Mouse (Mus musculus) heart, postnatal 0 days (tissue): ENCODE results near the gene Ier2.

Experiments
- CTCF ChIP-seq: IDR thresholded peaks from 2 replicates; pipeline ENCODE4 v1.5.1; 2016; ENCODE audit warnings: antibody characterized with exemption, control low read depth, low read depth
- EP300 ChIP-seq: IDR thresholded peaks from 2 replicates; pipeline ENCODE4 v1.6.1; 2016; ENCODE audit warnings: antibody characterized with exemption, low read depth

DNA sequence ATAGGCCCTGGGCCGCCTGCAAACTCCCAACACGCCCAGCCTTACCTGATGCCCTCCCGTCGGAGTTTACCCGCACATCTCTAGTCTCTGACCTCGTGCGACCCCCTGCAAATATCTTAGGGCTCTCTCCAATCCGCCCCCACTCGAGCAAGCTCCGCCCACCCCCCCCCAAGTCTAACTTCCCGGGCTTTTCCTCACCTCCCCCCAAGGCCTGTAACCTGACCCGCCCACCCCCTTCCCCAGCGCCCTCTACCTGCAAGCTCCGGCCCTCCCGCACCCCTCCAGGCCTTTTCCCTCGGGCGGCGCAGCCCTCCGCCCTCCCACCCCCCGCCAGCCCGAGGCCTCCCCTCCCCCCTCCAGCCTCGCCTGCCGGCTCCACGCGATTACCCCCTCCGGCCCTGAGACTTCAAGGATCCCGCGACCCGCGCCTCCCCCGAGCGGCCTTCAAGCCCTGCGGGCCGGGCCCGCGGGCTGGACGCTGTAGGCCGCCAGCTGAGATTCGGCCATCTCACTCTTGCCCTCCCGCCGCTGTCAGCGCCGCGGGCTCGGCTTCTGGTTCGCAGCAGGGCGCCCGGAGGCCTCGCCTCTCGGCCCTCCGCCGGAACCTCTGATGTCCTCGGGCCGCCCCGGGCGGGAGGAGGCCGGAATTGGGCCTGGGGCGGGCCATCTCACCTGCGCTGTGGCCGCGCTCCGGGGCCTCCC, 24.5 kb upstream of the Ier2 start:
- TF ChIP-seq CTCF (no peak), EP300 (no peak)
